Mouse (Mus musculus) liver, postnatal 0 days (tissue): ENCODE data around the gene Chrm5.

Experiments used
- CTCF ChIP-seq: sonication (generic); IDR thresholded peaks from 2 replicates; pipeline ENCODE4 v1.5.1; 2016; ENCODE audit warnings: antibody characterized with exemption, low read depth
- EP300 ChIP-seq: IDR thresholded peaks from 2 replicates; pipeline ENCODE4 v1.6.1; 2016; ENCODE audit warnings: antibody characterized with exemption, low read depth, mild to moderate bottlenecking

- peak; percentile 64 for TF ChIP-seq CTCF
- no peak for TF ChIP-seq EP300
These were observed 30.8 kb downstream of the Chrm5 start for GRCm38 (mm10) chr2:112449597-112450296.
